Mouse (Mus musculus) neutrophil, adult 5-6 weeks (primary cell): ENCODE results near the gene Akap6. TPM values are rescaled to one million over a fixed set of nuclear protein-coding genes. Genes with fewer than 3 reads are reported as not detected.

Experiments used
- ATAC-seq: fragments of 151-379, 151-347 bp; 2 replicates; pipeline ENCODE4 v1.8.0; 2017; ENCODE audit warnings: mild to moderate bottlenecking, moderate TSS enrichment; ENCODE audit not compliant: insufficient number of reproducible peaks, poor library complexity, low FRiP score, severe bottlenecking; ENCODE audit errors: extremely low read depth
- total RNA-seq: library from RNA; stranded (forward); fragments of 200-1000 nt; gene quantifications from 2 replicates; pipeline ENCODE4 v1.2.3, GENCODE M21; 2017

Akap6 gene
- total RNA-seq, 1 experiment from 2014 or later, result under 0.01 TPM

GRCm38 (mm10) chr12:53191435-53191834 lies 492.3 kb downstream of the Akap6 start:
- no peak for ATAC-seq

- ATAC-seq, result no peak
These were observed 494.5 kb downstream of the Akap6 start for GRCm38 (mm10) chr12:53193664-53194063.

Other genes with a start within 250 kb of the Akap6 start
- 34.3 and 38.7 TPM in 2 replicates for gene Arhgap5, start 195.4 kb upstream of the Akap6 start, total RNA-seq